Mouse (Mus musculus): ENCODE measurements at regions not wholly inside any gene's neighbourhood (a gene's known extent, or its start where the extent isn't known, plus 50 kb on each side); places are given as distances from the start of the nearest gene placed in this dataset.
A peak's percentile ranks its signal among the peaks of the same experiment; 100 is the strongest.

DNA sequence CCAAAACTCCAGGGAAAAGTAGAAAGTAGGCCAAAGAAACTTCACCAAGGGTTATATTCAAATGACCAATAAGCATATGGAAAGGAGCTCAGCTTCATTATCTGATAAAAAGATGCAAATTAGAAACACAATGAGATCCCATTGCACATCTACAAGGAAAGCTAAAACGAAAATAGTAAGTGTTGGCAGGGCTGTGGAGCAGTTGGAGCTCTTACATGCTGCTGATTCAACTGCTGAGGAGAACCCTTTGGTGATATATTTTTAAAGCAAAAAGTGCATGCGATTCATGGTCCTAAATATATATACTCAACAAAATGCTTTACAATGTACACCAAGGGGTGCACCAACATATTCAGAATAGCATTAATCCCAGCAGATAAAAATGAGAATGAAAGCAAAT is 218.5 kb upstream of the Gria1 start:
- DNase-seq (peak; percentile 21), ATAC-seq (no peak)
- H3K27ac ChIP-seq (ENCODE audit: low read depth, low read length): no peak overlapping the region
- no peak overlapping the region for H3K4me3 ChIP-seq (ENCODE audit: low read depth, low read length)
- H3K9ac ChIP-seq: no peak overlapping the region
- no peak for TF ChIP-seq CTCF (IDR thresholded peaks at IDR 0.05; ENCODE audit: low read depth)
- H3K4me2 ChIP-seq (ENCODE audit: low read depth): no peak overlapping the region
- H3K9me3 ChIP-seq (ENCODE audit: low read length): peaks cover 3% of the 10 kb centered on the region; the same call in 1 of the 2 replicates
- H3K4me1 ChIP-seq (ENCODE audit: insufficient read depth): no peaks in the 10 kb centered on the region
- 56% methylated on average over 2 of the region's 2 CpGs for WGBS
- H3K27me3 ChIP-seq (ENCODE audit: insufficient read depth, low read length): no peaks in the 10 kb centered on the region
- no peaks in the 10 kb centered on the region for H3K36me3 ChIP-seq (ENCODE audit: insufficient read depth)

DNA sequence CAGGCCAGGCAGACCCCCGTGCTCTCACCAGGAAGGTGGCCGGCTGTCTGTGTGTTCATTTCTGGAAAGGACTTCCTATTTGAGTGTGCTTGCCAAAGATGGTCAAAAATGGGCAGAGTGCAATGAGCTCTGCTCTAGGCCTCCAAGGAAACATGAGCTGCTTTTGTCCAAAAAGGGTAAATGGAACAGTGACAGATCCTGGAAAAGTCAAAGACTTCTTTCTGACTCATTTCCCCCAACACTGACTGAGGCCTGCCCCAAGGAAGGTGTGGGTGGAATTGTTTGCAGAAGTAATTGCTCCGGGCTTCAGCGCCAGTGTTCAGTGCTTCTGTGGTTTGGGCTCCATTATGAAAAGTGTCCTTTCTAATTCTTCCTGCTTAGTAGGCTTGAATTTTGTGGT is 203.9 kb upstream of the Gria1 start:
- 89% methylated on average over 4 of the region's 4 CpGs for WGBS
- Histone ChIP-seq H3K27me3 (ENCODE audit: insufficient read depth, low read length) (no peaks in the 10 kb centered on the region), H3K36me3 (ENCODE audit: insufficient read depth) (no peaks in the 10 kb centered on the region), H3K27ac (ENCODE audit: low read depth, low read length) (no peak overlapping the region), H3K4me3 (ENCODE audit: low read depth, low read length) (no peak overlapping the region), H3K9ac (no peak overlapping the region), H3K4me1 (ENCODE audit: insufficient read depth) (no peaks in the 10 kb centered on the region), H3K4me2 (ENCODE audit: low read depth) (no peak overlapping the region), H3K9me3 (ENCODE audit: low read length) (no peaks in the 10 kb centered on the region)
- TF ChIP-seq CTCF (IDR thresholded peaks at IDR 0.05; ENCODE audit: low read depth): no peak
- ATAC-seq (no peak), DNase-seq (no peak)

GRCm38 (mm10) chr11:56810141-56810540 is 201.0 kb upstream of the Gria1 start:
- DNase-seq (peak; percentile 70), ATAC-seq (peak; percentile 92)
- Histone ChIP-seq H3K9me3 (ENCODE audit: low read length) (no peaks in the 10 kb centered on the region), H3K36me3 (ENCODE audit: insufficient read depth) (no peaks in the 10 kb centered on the region), H3K27me3 (ENCODE audit: insufficient read depth, low read length) (no peaks in the 10 kb centered on the region), H3K4me3 (ENCODE audit: low read depth, low read length) (no peak overlapping the region), H3K27ac (ENCODE audit: low read depth, low read length) (no peak overlapping the region), H3K4me2 (ENCODE audit: low read depth) (no peak overlapping the region), H3K4me1 (ENCODE audit: insufficient read depth) (no peaks in the 10 kb centered on the region), H3K9ac (no peak overlapping the region)
- 48% methylated on average over 2 of the region's 2 CpGs for WGBS
- no peak for TF ChIP-seq CTCF (IDR thresholded peaks at IDR 0.05; ENCODE audit: low read depth)

GRCm38 (mm10) chr11:56812121-56812520 is 199.1 kb upstream of the Gria1 start:
- no peak for ATAC-seq
- H3K4me2 ChIP-seq (ENCODE audit: low read depth): no peak overlapping the region
- H3K36me3 ChIP-seq (ENCODE audit: insufficient read depth): no peaks in the 10 kb centered on the region
- no peak overlapping the region for H3K27ac ChIP-seq (ENCODE audit: low read depth, low read length)
- no peak for TF ChIP-seq CTCF (IDR thresholded peaks at IDR 0.05; ENCODE audit: low read depth)
- H3K27me3 ChIP-seq (ENCODE audit: insufficient read depth, low read length): no peaks in the 10 kb centered on the region
- 52% methylated on average over 4 of the region's 4 CpGs for WGBS
- no peak overlapping the region for H3K4me3 ChIP-seq (ENCODE audit: low read depth, low read length)
- DNase-seq: no peak
- no peaks in the 10 kb centered on the region for H3K9me3 ChIP-seq (ENCODE audit: low read length)
- no peaks in the 10 kb centered on the region for H3K4me1 ChIP-seq (ENCODE audit: insufficient read depth)
- no peak overlapping the region for H3K9ac ChIP-seq

DNA sequence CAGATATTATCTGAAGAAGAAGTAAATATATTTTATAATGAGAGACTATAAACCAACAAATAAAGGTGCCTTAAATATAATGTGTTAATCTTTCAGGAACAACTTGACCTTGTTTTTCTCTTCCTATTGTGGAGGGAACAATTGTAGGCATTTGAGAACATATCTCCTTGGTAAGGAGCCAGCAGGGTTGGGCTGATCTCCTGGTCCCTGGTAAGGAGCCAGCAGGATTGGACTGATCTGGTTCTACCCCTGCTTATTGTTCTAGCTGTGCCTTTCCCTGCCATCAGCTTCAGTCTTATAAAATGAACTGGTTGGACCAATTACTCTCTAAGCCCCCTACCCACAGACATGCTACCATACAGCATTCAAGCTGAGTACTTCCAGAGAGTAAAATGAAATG is 187.7 kb upstream of the Gria1 start:
- Histone ChIP-seq H3K9me3 (ENCODE audit: low read length) (no peaks in the 10 kb centered on the region), H3K4me3 (ENCODE audit: low read depth, low read length) (no peak overlapping the region), H3K4me1 (ENCODE audit: insufficient read depth) (no peaks in the 10 kb centered on the region), H3K4me2 (ENCODE audit: low read depth) (no peak overlapping the region), H3K36me3 (ENCODE audit: insufficient read depth) (no peaks in the 10 kb centered on the region), H3K27me3 (ENCODE audit: insufficient read depth, low read length) (no peaks in the 10 kb centered on the region), H3K9ac (no peak overlapping the region), H3K27ac (ENCODE audit: low read depth, low read length) (no peak overlapping the region)
- DNase-seq (no peak), ATAC-seq (no peak)
- no peak for TF ChIP-seq CTCF (IDR thresholded peaks at IDR 0.05; ENCODE audit: low read depth)

GRCm38 (mm10) chr11:56827499-56827898 is 183.7 kb upstream of the Gria1 start:
- 72% methylated on average over 5 of the region's 5 CpGs for WGBS
- Histone ChIP-seq H3K27me3 (ENCODE audit: insufficient read depth, low read length) (no peaks in the 10 kb centered on the region), H3K36me3 (ENCODE audit: insufficient read depth) (no peaks in the 10 kb centered on the region), H3K27ac (ENCODE audit: low read depth, low read length) (no peak overlapping the region), H3K9me3 (ENCODE audit: low read length) (no peaks in the 10 kb centered on the region), H3K4me2 (ENCODE audit: low read depth) (no peak overlapping the region), H3K4me1 (ENCODE audit: insufficient read depth) (no peaks in the 10 kb centered on the region), H3K9ac (no peak overlapping the region), H3K4me3 (ENCODE audit: low read depth, low read length) (no peak overlapping the region)
- no peak for TF ChIP-seq CTCF (IDR thresholded peaks at IDR 0.05; ENCODE audit: low read depth)
- no peak for ATAC-seq
- no peak for DNase-seq

DNA sequence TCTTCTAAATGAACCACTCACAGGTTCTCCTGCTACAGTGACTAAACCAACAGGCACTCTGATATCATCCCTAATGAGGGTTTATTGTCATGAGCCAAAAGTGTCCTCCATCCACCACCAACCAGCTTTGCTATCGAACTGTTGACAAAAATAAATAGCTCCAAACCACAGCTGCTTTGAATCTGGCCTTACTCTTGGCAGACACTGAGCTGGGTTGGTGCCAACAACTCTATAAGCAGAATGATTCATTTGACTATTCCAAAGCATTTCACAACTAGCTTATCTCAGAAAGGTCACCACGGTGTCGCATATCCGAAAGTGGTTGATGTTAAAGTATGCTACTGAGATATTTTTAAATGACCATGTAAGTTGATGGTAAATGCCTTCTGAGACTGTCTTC is 148.5 kb upstream of the Gria1 start:
- H3K4me3 ChIP-seq (ENCODE audit: low read depth, low read length): no peak overlapping the region
- H3K4me2 ChIP-seq (ENCODE audit: low read depth): no peak overlapping the region
- no peaks in the 10 kb centered on the region for H3K4me1 ChIP-seq (ENCODE audit: insufficient read depth)
- no peaks in the 10 kb centered on the region for H3K9me3 ChIP-seq (ENCODE audit: low read length)
- H3K9ac ChIP-seq: no peak overlapping the region
- ATAC-seq (peak; percentile 32; the same call in 1 of the 2 replicates), DNase-seq (peak; percentile 68)
- H3K27ac ChIP-seq (ENCODE audit: low read depth, low read length): no peak overlapping the region
- WGBS: 53% methylated on average over 4 of the region's 4 CpGs
- H3K36me3 ChIP-seq (ENCODE audit: insufficient read depth): no peaks in the 10 kb centered on the region
- no peaks in the 10 kb centered on the region for H3K27me3 ChIP-seq (ENCODE audit: insufficient read depth, low read length)
- no peak for TF ChIP-seq CTCF (IDR thresholded peaks at IDR 0.05; ENCODE audit: low read depth)

DNA sequence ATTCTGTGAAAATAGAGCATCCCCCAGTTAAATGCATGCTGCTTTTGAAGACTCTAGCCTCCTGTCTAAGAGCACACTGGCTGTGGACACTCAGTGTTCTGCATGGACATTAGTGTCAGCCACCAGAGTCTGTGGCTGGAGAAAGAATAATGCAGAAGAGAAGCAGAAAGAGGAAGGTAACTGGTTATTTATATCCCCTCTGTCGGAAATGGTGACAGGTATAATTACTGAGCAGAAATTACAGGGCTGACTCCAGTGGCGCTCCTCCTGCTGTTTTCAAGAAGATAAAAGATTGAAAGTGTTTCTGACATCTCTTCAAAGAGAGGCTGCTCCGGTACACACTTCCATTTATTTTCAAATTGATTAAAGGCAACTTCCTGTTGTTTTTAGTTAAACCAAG is 139.5 kb upstream of the Gria1 start:
- Histone ChIP-seq H3K36me3 (ENCODE audit: insufficient read depth) (no peaks in the 10 kb centered on the region), H3K9me3 (ENCODE audit: low read length) (no peaks in the 10 kb centered on the region), H3K27me3 (ENCODE audit: insufficient read depth, low read length) (no peaks in the 10 kb centered on the region), H3K4me2 (ENCODE audit: low read depth) (no peak overlapping the region), H3K9ac (no peak overlapping the region), H3K27ac (ENCODE audit: low read depth, low read length) (peak overlapping the region; percentile 55; the same call in 1 of the 2 replicates), H3K4me1 (ENCODE audit: insufficient read depth) (no peaks in the 10 kb centered on the region), H3K4me3 (ENCODE audit: low read depth, low read length) (no peak overlapping the region)
- TF ChIP-seq CTCF (IDR thresholded peaks at IDR 0.05; ENCODE audit: low read depth): peak; percentile 2; the same call in 1 of the 2 replicates
- peak; percentile 45; the same call in 1 of the 2 replicates for ATAC-seq
- WGBS: 54% methylated on average over 3 of the region's 3 CpGs
- DNase-seq: no peak

Data from forebrain, postnatal 0 days (tissue).